Mouse (Mus musculus) megakaryocyte-erythroid progenitor cell, adult 5 weeks (primary cell): ENCODE data around the gene Scgb1b30. TPM values are rescaled to one million over a fixed set of nuclear protein-coding genes. Genes with fewer than 3 reads are reported as not detected.

ENCODE experiments used
- polyA plus RNA-seq: library from polyadenylated mRNA; stranded (reverse); fragments of >175 nt; gene quantifications from 2 replicates; pipeline ENCODE4 v1.2.3, GENCODE M21; 2012

Scgb1b30 gene
- polyA plus RNA-seq = not detected in 2 replicates

DNA sequence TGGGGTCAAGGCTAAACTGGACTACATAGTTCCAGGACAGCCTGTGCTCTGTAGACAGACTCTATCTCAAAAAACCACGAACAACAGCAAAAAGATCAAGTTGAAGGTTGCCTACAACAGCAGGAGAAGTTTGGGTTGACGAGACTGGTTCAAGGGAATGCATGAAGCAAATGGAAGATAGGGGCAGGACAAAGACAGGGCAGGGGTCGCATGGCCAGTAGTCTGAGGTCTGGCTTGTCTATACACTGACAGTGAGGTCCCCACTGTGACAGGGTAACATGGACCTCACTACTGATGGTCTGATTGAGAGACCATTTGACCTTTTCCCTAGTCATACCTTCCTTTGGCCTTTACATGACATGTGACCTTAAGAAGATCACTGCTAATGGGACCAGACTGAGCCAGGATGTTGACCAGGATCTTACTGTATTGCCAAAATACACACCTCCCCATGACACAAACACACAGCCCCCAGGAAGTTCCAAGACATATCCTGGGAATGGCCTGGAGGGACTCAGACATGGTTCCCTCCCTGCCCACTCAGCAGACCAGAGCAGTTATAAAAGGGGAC lies at the start of gene Scgb1b30:
Scgb1b30 (plus strand) TSS at position 521 of the 571 bp plus-strand sequence.

DNA sequence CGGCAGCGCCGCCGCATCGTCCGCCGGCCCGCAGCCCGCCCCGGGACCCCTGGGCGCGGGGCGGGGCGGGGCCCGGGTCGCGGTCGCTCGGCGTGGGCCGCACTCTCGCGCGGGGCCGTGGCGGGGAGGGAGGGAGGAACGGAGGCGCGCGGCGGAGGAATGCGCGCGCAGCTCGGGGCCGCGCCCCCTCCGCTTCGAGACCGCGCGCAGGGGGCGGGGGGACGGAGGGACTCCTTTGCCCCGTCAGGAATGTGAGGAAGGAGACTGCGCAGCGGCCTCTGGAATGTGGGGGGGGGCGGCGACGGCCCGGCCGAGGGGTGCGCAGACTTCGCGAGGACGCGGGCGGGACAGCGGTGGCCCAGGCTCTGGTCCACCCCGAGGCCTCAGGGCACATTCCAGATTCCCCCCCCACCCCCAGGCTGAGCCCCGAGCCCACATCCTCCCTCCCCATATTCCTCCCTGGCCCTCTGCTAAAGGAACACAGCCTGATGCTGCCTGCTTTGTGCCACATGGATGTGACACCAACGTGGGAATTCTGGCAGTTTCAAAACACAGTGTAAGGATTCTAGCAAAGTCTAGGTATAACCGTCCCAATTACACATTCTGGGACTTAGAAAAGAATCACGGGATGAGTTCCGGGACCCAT lies 38.0 kb downstream of the Scgb1b30 start, which contains the start of gene Wtip:
Wtip (minus strand) TSS at position 152 of the 646 bp plus-strand sequence.

Other genes starting within 250 kb of the Scgb1b30 start
- gene Scgb2b26, start 150.4 kb upstream of the Scgb1b30 start, polyA plus RNA-seq = not detected in 2 replicates
- not detected in 2 replicates for gene Scgb2b27, start 81.5 kb upstream of the Scgb1b30 start, polyA plus RNA-seq
- not detected in 2 replicates for gene Scgb1b27, start 73.9 kb upstream of the Scgb1b30 start, polyA plus RNA-seq
- 0.64 and 0.73 TPM in 2 replicates for gene Wtip, start 37.8 kb downstream of the Scgb1b30 start, polyA plus RNA-seq
- gene Uba2, start 74.2 kb downstream of the Scgb1b30 start, polyA plus RNA-seq = 19.0 and 23.6 TPM in 2 replicates
- 3.6 and 5.7 TPM in 2 replicates for gene Pdcd2l, start 101.2 kb downstream of the Scgb1b30 start, polyA plus RNA-seq
- gene Gpi1, start 134.9 kb downstream of the Scgb1b30 start, polyA plus RNA-seq = 2,929 and 3,365 TPM in 2 replicates
- not detected in 2 replicates for gene Gm6096, start 155.6 kb downstream of the Scgb1b30 start, polyA plus RNA-seq
- 14.7 and 16.1 TPM in 2 replicates for gene 4931406P16Rik, start 218.1 kb downstream of the Scgb1b30 start, polyA plus RNA-seq